Mouse (Mus musculus) kidney, postnatal 10 days (tissue): ENCODE measurements around the gene Cbx3.
A peak's percentile ranks its signal among the peaks of the same experiment; 100 is the strongest.
"Not testable (repeated sequence)": the region's sequence is repeated elsewhere in the genome, so short reads cannot be mapped to it uniquely, and the experiment has no call there.

Experiments
- DNase-seq: peaks from one replicate; pipeline ENCODE4 v3.0.0; 2021; ENCODE audit warnings: mixed read lengths

Cbx3 gene

DNA sequence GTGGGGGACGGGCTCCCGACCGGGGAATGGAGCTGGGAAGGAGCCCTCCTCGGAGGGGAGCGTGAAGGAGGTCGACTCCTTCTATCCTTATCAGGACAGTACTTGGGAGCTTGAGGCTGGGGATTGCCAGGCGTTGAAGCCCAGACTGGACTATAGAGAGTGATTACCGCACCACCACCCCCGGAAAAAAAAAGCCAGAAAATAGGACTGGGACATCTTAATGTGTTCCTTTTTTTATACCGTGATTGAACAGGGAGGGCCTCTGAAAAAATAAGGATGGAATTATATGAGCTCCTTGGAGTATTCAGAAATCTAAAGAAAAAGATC, 982 bp downstream of the Cbx3 start:
- DNase-seq: no peak

DNA sequence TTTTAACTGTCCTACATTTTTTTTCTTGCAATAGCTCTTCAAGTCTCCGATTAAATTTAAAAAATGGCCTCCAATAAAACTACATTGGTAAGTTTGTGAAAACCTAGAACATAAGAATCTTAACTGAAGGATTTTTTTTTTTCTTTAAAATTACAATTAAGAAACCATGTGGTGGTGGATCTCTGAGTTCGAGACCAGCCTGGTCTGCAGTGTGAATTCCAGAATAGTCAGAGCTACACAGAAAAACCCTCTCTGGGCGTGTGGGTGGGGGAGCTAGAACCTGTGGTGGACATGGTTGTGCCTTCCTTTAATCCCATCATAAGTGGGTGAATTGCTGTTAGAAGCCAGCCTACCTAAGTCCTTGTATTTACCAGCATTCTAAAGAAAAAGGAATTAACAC, 1.6 kb downstream of the Cbx3 start:
- DNase-seq: peak; percentile 12

DNA sequence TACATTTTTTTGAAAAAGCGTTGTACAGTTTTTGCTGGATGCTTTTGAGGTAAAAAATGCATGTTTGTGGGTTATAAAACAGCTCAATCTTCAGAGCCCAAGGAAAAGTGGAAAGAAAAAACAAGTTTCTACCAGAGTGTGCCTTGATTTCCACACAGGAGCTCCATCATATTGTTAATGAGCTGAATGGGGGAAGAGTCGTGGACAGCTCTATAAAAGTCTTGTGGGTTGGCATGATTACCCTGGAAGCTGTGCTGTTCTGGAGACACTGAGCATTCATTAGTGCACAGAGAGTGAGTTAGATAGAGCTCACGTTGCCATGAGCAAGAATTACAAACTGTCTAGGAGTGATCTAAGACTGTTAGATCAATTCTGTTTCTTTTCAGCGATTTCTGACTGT, 2.1 kb downstream of the Cbx3 start:
- no peak for DNase-seq

DNA sequence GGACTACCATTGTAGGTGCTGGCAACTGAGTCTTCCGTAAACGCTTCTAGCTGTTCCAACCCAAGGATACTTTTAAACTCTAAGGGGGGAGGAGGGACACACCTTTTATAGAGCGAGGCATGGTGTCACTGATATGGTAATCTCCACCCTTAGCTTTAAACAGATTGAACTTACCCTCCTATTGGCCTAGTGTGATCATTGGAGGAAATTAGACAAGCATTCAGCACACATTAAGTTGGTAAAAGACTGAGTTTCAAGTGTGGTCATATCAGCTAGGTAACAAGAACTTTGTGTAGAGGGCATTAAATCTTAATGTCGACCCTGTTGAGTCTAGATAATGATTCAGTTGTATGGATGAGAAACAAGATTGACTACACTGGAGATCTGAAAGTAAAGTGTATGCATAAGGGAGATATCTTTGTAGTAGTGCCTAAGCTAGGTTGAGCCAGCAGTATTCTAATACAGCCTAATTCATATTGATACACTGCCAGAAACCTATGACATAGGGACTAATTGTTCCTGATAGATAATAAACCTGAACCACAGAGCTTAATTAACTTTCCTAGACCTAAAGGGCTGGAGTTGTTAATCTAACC, 9.1 kb downstream of the Cbx3 start:
- DNase-seq: no peak

DNA sequence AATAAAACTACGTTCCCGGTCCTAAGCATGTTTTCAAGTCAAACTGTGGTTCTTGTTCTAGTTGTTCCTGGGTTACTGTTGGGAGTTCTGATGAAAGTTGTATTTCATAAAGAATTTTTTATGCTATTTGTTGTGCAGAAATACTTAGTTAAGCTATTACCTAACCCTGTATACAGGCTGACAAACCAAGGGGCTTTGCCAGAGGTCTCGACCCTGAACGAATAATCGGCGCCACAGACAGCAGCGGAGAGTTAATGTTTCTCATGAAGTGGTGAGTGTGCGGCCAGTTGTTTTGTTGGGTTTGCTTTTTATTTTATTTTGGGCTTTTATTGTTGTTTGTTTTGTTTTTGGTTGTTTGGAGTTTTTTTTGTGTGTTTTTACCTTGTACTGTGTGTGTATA, 11.4 kb downstream of the Cbx3 start:
- DNase-seq: no peak

DNA sequence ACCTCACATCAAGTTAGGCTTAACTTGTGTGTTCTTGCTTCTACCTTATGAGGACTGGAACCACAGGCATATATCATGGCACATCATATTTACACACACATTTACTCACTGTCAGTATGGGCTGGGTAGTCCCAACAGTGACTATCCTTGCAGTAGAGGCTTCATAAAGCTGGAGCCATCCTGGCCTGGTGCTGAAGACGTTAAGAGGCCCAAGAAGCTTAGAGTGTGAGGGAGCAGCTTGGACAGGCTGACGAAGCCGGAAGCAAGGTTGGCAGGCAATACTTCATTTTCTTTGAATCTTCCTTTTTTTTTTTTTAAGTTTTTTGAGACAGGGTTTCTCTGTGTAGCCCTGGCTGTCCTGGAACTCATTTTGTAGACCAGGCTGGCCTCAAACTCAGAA, 13.7 kb downstream of the Cbx3 start:
- no peak for DNase-seq

DNA sequence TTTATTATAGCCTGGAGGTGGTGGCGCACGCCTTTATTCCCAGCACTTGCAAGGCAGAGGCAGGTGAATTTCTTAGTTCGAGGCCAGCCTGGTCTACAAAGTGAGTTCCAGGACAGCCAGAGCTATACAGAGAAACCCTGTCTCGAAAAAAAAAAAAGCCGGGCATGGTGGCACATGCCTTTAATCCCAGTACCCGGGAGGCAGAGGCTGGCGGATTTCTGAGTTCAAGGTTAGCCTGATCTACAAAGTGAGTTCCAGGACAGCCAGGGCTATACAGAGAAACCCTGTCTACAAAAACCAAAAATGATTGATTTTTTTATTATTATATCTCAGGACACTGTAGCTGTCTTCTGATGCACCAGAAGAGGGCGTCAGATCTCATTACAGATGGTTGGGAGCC, 14.4 kb downstream of the Cbx3 start:
- not testable (repeated sequence) for DNase-seq

DNA sequence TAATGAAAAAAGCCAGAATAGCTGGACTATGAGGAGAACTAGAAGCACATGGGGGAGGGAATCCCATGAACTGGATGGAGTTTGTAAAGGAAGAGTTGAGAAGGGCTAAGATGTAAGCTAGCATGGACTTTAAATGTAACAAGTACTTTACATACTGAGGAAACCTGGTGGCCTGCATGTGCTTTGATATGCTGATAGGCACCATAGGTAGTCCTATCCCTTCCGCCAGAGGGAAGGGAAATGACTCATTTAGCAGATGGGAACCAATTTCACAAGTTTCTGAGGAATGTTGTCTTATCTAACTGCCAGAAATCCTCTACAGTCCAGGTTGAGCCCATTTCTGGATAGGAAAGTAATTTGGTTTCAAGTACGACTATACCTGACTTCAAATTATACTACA, 15.5 kb downstream of the Cbx3 start:
- DNase-seq: no peak

DNA sequence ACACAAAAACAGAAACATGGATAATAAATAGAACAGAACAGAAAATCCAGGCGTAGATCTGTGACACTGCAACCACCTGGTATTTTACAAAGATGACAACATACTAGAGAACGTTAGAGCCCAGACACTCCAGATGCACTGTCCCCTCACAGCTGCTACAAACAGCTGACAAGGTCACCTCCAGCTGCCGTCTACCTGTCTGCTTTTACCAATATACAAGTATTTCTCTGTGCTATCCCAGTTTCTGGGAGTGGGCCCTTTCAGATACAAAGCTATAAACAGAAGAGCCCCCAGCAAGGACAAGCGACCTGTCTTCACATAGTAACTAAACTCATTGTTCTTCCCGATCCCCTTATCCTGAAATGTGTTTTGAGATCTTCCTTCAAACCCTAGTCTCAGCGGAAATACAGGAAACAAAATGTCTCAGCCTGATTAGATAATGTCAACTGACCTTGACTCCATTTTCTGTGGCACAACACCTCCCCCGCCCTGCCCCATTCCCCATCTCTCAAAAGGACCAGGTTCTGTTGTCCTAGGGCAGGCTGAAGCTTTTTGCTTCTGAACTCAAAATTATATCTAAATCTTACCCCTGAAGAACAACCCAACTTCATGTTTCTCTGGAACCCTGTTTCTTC, 16.0 kb downstream of the Cbx3 start:
- no peak for DNase-seq

DNA sequence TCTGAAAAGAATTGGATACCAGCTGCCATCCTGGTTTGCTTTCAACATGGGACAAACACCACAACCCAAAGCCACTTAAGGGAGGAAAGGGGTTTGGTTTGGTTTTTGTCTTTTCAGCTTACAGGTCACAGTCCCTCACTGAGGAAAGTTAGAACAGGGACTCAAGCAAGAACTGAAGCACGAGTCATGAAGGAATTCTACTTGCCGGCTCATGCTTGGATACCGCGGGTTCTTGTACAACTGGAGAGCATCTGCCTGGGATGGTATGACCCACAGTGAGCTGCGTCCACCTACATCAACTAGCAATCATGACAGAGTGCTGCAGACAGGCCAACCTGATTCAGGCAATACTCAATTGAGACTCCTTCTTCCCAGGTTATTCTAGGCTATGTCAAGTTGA, 16.6 kb downstream of the Cbx3 start:
- DNase-seq: no peak

DNA sequence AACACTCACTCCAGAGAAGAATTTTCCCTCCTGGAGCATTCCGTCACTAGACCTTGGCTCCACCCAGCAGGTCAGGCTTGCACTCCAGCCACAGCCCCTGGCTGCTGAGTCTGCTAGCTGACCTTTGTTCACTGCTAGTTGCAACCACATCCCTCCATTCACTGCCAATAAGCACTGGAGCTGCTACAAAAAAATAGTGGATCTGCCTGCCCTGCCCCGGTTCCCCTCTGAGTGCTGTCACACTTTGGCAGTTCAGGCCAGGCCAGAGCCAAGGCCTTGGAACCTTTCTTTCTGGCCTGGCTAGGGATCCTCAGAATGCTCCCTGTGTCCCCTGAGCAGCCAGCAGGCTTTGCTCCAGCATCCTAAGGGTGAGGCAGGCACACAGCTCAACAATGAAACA, 19.6 kb downstream of the Cbx3 start:
- DNase-seq: peak; percentile 65

DNA sequence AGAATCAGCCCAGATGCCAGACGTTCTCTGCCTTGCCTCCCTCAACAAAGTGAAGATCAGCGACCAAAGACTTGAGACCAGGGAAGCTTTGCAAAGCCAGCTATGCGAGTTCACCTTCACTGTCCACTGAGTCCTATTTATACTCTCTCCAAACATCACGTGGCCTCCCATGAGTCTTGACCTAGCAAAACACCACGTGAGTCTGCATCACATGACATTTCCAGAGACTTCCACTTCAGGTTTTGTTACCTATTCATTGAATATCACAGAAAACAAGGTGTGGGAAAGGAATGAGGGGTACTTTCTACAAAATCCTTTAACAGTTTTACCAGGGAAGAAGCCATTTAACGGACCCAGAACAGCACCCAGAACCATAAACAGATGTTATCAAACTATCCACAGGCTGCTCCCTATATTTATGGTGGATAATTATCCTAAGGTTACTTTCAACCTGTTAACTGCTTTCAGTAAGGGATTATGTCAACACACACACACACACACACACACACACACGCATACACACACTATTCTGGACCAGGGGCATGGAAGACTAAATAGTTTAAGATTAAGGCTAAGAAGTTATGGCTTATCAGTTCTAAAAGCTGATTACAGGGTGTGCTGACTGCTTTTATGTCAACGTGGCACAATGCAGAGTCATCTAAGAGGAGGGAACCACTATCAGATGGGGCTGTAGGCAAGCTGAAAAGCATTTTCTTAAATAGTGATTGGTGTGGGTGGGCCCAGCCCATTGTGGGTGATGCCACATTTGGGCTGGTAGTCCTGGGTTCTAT, 27.4 kb downstream of the Cbx3 start:
- no peak for DNase-seq

DNA sequence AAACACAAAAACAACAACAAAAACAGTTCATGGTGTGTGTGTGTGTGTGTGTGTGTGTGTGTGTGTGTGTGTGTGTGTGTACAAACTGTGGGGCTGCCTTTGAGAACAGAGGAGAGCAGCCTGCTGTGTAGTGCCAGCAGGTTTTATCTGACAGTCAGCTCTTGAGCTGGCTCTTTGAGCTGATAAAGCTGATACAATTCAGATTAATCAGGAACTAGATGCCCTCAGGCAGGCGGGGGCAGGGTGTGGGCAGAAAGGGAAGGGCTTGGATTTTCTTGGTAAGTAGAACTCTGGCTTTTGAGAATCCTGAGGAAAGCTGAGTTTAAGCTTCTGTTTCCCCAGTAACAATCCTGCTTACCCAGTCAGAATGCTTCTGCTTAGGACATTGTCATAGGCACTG, 35.5 kb downstream of the Cbx3 start:
- no peak for DNase-seq

DNA sequence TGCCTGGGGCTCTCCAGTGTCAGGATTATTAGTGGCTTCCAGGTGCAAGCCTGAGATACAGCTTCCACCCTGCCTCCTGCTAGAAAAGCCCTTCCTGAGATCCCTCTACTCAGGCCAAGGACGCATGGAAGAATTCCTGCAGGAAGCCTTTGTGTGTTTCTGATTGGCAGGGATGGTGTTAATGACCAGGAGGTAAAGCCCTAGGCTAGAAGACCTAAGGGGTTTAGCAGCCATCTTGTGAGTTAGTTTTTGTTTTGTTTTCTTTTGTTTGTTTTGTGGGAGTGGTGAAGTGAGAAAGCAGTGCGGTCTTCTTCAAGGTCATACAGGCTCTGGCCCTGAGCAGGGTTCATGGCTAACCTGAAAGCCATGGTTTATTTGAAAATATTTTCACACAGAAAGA, 37.4 kb downstream of the Cbx3 start:
- no peak for DNase-seq

DNA sequence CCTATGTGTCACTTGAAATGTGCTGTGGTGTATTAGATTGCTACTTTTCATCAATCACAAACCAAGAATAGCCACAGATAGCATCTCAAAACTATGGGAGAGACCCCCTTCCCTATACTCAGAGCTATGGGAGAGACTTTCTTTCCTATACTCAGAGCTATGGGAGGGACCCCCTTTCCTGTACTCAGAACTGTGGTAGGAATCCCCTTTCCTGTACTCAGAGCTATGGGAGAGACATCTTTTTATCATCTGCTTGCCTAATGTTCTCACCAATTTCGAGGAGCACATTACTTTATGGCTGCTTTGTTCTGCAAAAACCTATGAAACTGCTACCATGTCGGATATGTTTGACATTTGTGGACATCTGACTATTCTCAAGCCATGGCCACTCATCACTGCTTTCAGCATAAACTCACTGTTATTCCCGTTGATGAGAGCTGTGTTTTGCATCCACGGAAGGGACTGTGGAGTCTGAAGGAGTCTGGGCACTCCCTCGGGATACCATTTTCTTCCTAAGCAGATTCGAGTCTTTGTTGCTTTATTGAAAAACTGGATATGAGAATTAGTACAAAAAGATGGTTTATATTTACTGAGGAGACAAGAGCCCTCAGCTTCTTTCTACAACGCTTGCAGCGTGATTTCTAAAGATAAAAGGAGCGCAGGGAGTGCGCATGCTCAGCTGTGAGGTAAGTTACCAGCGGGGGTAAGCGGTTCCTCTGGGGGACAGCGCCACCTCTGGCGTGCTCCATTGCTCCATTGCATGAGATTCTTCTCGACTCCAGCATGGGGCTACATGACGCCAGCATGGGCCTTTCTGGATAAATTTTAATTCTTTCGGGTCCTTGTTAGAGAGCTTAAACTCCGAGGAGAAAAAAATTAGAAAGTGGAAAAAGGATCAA, 38.8 kb downstream of the Cbx3 start:
- DNase-seq: peak; percentile 86

DNA sequence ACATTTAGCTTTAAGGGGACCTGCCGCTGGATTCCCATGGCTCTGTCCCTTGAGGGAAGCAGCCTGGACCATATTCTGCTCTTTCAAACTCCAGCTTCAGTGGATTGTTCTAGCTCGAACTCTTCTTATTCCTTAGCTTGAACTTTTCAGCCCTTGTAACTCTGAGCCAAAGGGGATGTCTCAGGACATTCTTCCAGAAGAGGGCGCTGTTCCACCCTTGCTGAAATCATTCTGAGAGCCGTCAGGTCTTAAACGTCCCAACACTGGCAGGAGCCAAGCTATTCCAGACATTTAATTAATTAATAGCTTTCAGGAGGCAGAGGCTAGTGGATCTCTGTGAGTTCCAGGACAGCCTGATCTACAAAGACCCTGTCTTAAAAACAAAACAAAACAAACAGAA, 39.9 kb downstream of the Cbx3 start:
- DNase-seq: peak; percentile 68

DNA sequence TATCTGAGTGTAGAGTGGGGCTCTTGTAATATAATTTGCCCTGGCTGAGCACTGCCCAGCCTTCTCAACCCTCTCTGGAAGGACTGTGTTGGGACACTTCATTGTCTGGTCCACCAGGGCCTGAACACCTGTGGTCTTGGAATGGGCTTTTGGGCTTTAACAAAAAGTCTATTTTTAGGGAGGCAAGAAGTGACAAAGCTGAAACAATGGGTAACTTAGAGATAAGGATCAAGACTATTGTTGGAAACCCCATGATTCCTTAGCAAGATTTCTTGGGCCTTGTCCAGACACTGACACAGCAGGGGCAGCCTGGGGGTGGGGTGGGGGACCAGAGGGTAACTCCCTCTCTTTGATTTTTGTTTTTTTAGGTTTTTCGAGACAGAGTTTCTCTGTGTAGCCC, 40.8 kb downstream of the Cbx3 start:
- no peak for DNase-seq

DNA sequence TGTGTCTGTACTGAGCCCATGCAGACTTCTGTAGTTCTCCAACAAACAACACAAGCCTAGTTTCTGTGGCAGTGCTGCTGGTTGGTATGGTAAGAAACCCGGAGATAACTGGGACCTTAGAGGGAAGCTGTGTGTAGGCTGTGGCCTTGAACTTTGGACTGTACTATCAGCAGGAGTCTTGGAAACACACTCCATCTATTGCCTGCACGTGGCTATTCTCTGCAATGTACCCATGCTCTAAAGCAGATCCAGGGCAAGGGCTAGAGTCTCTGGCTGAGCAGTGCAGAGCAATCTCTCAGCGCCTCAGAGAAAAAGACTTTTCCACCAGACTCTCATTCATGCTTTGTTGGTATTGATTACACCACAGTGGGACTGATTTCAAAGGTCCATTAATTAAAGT, 43.6 kb downstream of the Cbx3 start:
- no peak for DNase-seq

DNA sequence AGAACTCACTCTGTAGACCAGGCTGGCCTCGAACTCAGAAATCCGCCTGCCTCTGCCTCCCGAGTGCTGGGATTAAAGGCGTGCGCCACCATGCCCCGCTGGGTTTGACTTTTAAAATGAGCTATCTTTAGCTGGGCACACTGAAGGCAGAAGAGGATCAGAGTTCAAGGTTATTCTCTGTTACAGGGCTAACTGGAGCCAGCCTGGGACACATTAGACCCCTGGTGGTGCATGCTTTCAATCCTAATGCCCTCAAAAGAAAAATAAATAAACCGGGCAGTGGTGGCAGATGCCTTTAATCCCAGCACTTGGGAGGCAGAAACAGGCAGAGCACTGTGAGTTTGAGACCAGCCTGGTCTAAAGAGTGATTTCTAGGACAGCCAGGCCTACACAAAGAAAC, 44.7 kb downstream of the Cbx3 start:
- DNase-seq: no peak

DNA sequence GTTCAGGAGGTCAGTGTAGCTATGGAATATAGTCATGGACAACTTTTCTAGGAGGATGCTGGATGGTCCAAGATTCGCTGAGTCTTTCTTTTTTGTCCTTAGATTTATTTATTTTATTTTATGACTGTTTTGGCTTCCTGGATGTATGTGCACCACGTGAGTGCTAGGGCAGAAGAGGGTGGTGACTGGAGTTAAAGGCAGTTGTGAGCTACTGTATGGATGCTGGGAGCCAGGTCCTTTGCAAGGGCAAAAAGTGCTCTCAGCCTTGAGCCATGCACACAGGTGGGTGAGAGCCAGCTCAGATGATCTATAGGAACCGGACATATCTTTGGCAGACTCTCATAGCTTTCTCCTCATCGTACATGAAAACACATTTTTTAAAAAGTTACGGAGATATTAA, 53.1 kb downstream of the Cbx3 start:
- DNase-seq: no peak

DNA sequence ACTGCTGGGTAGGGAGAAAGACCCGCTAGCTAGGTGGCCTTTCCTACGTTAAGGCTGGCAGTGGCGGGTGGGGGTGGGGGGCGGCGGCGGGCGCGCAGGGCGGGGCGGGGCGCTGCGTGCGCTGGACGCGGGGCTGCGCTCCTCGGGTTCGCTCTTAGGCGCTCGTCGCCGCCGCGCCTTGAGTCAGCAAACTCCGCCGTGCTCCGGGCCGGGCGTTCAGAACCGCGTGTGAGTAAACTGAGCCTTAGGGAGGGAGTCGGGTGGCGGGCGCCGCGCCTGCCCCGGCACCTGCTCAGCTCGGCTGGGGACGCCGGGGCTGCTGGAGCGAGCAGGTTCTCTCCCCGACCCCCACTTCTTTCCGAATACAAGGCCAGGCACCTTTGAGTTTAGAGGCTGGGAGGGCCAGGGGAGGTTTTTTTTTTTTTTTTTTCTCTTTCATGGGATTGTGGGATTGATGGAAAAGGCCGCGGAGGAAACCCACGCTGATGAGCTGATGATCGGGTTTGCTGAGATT, 53.7 kb downstream of the Cbx3 start, which contains the start of gene Snx10:
TSS of gene Snx10 (plus strand) at position 95 of the 514 bp plus-strand sequence.
- DNase-seq: peak; percentile 57

DNA sequence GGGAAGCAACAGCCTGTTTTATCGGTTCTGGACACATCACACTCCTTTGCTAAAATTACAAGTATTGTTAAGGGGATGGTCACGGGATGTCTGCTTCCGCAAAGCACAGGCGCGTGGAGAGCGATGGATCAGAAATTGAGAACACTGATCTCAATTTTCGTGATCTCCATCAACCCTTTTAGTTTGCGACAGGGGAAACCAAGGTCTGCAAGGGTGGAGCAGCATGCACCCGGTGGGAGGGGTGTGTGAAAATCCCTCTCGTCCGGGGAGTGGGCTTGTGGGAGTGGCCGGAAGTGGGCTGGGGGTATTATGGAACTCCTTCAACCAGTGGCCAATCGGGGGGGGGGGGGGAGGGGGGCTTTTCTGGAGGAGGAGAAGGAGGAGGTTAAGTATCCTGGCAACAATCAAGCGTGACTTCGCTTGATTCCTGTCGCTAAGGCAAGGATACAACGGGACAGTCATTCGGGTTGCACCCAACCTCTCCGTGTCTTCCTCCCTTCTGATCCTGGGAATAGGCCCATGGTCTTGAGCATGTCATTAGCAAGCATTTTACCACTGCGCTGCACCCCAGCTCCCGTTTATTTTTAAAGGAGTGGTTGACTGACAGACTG, 54.3 kb downstream of the Cbx3 start:
- DNase-seq: peak; percentile 35

DNA sequence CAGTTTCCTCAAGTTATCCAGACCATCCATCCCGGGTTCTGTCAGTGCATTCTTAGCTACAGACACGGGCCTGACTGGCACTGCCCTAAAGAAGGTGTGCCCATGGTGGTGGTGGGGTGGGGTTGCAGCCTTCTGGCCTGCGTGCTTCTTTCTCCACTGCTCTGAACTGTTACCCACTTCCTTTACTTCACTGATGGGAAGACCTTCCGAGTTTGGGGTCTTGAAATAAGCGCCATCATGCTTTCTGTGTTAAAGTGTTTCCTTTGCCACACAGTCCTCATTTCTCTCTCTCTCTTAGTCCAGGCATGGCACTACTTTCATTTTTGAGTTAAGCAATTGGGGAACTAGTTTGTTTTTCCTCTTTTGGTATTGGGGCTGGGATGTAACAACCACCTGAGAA, 54.8 kb downstream of the Cbx3 start:
- no peak for DNase-seq
